Comparison of ENCODE assay signal across 25 mouse cellular contexts in genomic region chr9:59143610-59144009, GRCm38 (mm10).
DNase-seq lines count a peak whose midpoint lies in the region; ATAC-seq and TF ChIP-seq lines count a peak whose summit lies in the region.
"Had no signal": no experiment of that assay in that cellular context is flagged by ENCODE, and none has a peak within 500 bp of the region (broad histone marks: within the 10 kb centered on the region; RNA-seq: fewer than 3 reads in every experiment).

No protein-coding gene starts in this region.

- intact Hi-C loops in left cerebral cortex, postnatal 25 days (cut with DNase I), result no loop called here

- H3K4me2 ChIP-seq in intestine, embryonic 14.5 days (ENCODE audit: low read length), result no peak overlapping the region
- H3K4me2 ChIP-seq in intestine, embryonic 15.5 days (replicated peaks), result no peak overlapping the region
- H3K4me2 ChIP-seq in stomach, postnatal 0 days (replicated peaks; ENCODE audit: low read depth), result no peak overlapping the region
- H3K4me2 ChIP-seq: embryonic facial prominence, embryonic 13.5 days; forebrain, embryonic 12.5 days; forebrain, embryonic 15.5 days; heart, embryonic 13.5 days; hindbrain, embryonic 14.5 days had no signal

- 0 out of 2 replicates have a peak, but pooled peaks have one; percentile 53 for ATAC-seq in intestine, embryonic 14.5 days (replicated peaks; ENCODE audit: low FRiP score, low TSS enrichment, low read depth)
- peak; percentile 88 for ATAC-seq in intestine, embryonic 15.5 days
- ATAC-seq in stomach, postnatal 0 days (ENCODE audit: low FRiP score, low TSS enrichment), result peak; percentile 89
- ATAC-seq: CD4-positive, CD25-positive, alpha-beta regulatory T cell, adult 4 months; forebrain, embryonic 15.5 days; hindbrain, postnatal 0 days had no signal

- WGBS in intestine, embryonic 14.5 days, result 69% methylated on average over 4 of the region's 4 CpGs
- 65% methylated on average over 4 of the region's 4 CpGs for WGBS in intestine, embryonic 15.5 days
- WGBS in small intestine, adult 2 months, result 28% methylated on average over 4 of the region's 4 CpGs
- WGBS in stomach, postnatal 0 days, result 73% methylated on average over 4 of the region's 4 CpGs

- no peak for TF ChIP-seq CTCF in small intestine, adult 2 months (IDR thresholded peaks at IDR 0.05; ENCODE audit: extremely low read depth, insufficient read length, insufficient replicate concordance, low read depth, low read length)
- no peak for TF ChIP-seq CTCF in stomach, postnatal 0 days (IDR thresholded peaks at IDR 0.05; ENCODE audit: low read depth)

- H3K9ac ChIP-seq in intestine, embryonic 14.5 days (ENCODE audit: low read length), result no peak overlapping the region
- H3K9ac ChIP-seq in intestine, embryonic 15.5 days, result no peak overlapping the region
- H3K9ac ChIP-seq in stomach, postnatal 0 days (ENCODE audit: low read length), result no peak overlapping the region
- H3K9ac ChIP-seq: embryonic facial prominence, embryonic 13.5 days; forebrain, embryonic 12.5 days; forebrain, embryonic 15.5 days; heart, embryonic 13.5 days; hindbrain, embryonic 14.5 days had no signal

- no peaks in the 10 kb centered on the region for H3K36me3 ChIP-seq in intestine, embryonic 14.5 days (ENCODE audit: control insufficient read depth, insufficient read depth, low read length)
- H3K36me3 ChIP-seq in intestine, embryonic 15.5 days, result no peaks in the 10 kb centered on the region
- H3K36me3 ChIP-seq in small intestine, adult 2 months (ENCODE audit: control insufficient read depth, insufficient read depth, low read length), result no peaks in the 10 kb centered on the region
- no peaks in the 10 kb centered on the region for H3K36me3 ChIP-seq in stomach, postnatal 0 days (ENCODE audit: control insufficient read depth, insufficient read depth, low read length)
- H3K36me3 ChIP-seq: embryonic facial prominence, embryonic 10.5 days; embryonic facial prominence, embryonic 13.5 days; forebrain, embryonic 12.5 days; forebrain, embryonic 15.5 days; heart, embryonic 13.5 days had no signal

- TF ChIP-seq POLR2A in small intestine, adult 2 months (IDR thresholded peaks at IDR 0.05; ENCODE audit: low read depth, low read length), result no peak

- no peaks in the 10 kb centered on the region for H3K4me1 ChIP-seq in intestine, embryonic 14.5 days (replicated peaks; ENCODE audit: control insufficient read depth, insufficient read depth, low read length)
- no peaks in the 10 kb centered on the region for H3K4me1 ChIP-seq in intestine, embryonic 15.5 days (replicated peaks)
- peaks cover 24% of the 10 kb centered on the region; the same call in 1 of the 2 replicates for H3K4me1 ChIP-seq in small intestine, adult 2 months (ENCODE audit: control insufficient read depth, insufficient read depth, insufficient read length, low read length)
- no peaks in the 10 kb centered on the region for H3K4me1 ChIP-seq in stomach, postnatal 0 days (replicated peaks; ENCODE audit: control insufficient read depth, insufficient read depth)
- H3K4me1 ChIP-seq: embryonic facial prominence, embryonic 10.5 days; embryonic facial prominence, embryonic 13.5 days; forebrain, embryonic 12.5 days; forebrain, embryonic 15.5 days; heart, embryonic 13.5 days had no signal

- no peaks in the 10 kb centered on the region for H3K9me3 ChIP-seq in intestine, embryonic 14.5 days (ENCODE audit: control insufficient read depth, low read length)
- no peaks in the 10 kb centered on the region for H3K9me3 ChIP-seq in intestine, embryonic 15.5 days
- no peaks in the 10 kb centered on the region for H3K9me3 ChIP-seq in stomach, postnatal 0 days (ENCODE audit: control insufficient read depth, low read length)
- H3K9me3 ChIP-seq: embryonic facial prominence, embryonic 10.5 days; embryonic facial prominence, embryonic 13.5 days; forebrain, embryonic 12.5 days; forebrain, embryonic 15.5 days; heart, embryonic 13.5 days had no signal

- TF ChIP-seq EP300 in stomach, postnatal 0 days (optimal IDR thresholded peaks at IDR 0.05), result no peak

- H3K27me3 ChIP-seq in intestine, embryonic 14.5 days (replicated peaks; ENCODE audit: control insufficient read depth, insufficient read depth, low read length), result no peaks in the 10 kb centered on the region
- no peaks in the 10 kb centered on the region for H3K27me3 ChIP-seq in intestine, embryonic 15.5 days (replicated peaks)
- no peaks in the 10 kb centered on the region for H3K27me3 ChIP-seq in small intestine, adult 2 months (ENCODE audit: control insufficient read depth, insufficient read depth, low read length)
- no peaks in the 10 kb centered on the region for H3K27me3 ChIP-seq in stomach, postnatal 0 days (ENCODE audit: control insufficient read depth, insufficient read depth, low read length)
- H3K27me3 ChIP-seq: embryonic facial prominence, embryonic 13.5 days; forebrain, embryonic 12.5 days; forebrain, embryonic 15.5 days; heart, embryonic 13.5 days had no signal

- H3K27ac ChIP-seq in intestine, embryonic 14.5 days (ENCODE audit: low read depth), result no peak overlapping the region
- no peak overlapping the region for H3K27ac ChIP-seq in intestine, embryonic 15.5 days
- H3K27ac ChIP-seq in small intestine, adult 2 months (ENCODE audit: insufficient read depth, low read depth, low read length), result peak overlapping the region; percentile 94
- no peak overlapping the region for H3K27ac ChIP-seq in stomach, postnatal 0 days (replicated peaks)
- H3K27ac ChIP-seq: embryonic facial prominence, embryonic 10.5 days; embryonic facial prominence, embryonic 13.5 days; forebrain, embryonic 12.5 days; forebrain, embryonic 15.5 days; heart, embryonic 13.5 days; hindbrain, embryonic 14.5 days; hindbrain, postnatal 0 days had no signal

- H3K4me3 ChIP-seq in intestine, embryonic 14.5 days (ENCODE audit: low read depth, low read length), result no peak overlapping the region
- no peak overlapping the region for H3K4me3 ChIP-seq in intestine, embryonic 15.5 days (replicated peaks)
- no peak overlapping the region for H3K4me3 ChIP-seq in small intestine, adult 2 months (ENCODE audit: low read depth, low read length)
- no peak overlapping the region for H3K4me3 ChIP-seq in stomach, postnatal 0 days (ENCODE audit: low read depth, low read length)
- H3K4me3 ChIP-seq: embryonic facial prominence, embryonic 10.5 days; embryonic facial prominence, embryonic 13.5 days; erythroblast, embryonic 14.5 days; forebrain, embryonic 12.5 days; forebrain, embryonic 15.5 days; heart, embryonic 13.5 days had no signal

- DNase-seq in intestine, embryonic 14.5 days (ENCODE audit: low spot score), result no peak
- DNase-seq in stomach, postnatal 0 days (ENCODE audit: low spot score), result peak; percentile 58
- no peak for DNase-seq in left cerebral cortex, adult 9 months (ENCODE audit: low spot score in 2 of 2)
- no peak for DNase-seq in ovary, postnatal 36 days (ENCODE audit: low spot score)
- DNase-seq in left cerebral cortex, postnatal 25 days (ENCODE audit: low spot score in 2 of 2), result no peak
- DNase-seq: adrenal gland, adult 2 months; adrenal gland, postnatal 14 days; cerebellum, adult 11 months; cerebellum, adult 2 months; cerebellum, postnatal 36 days; embryo, embryonic 11 days; gastrocnemius, postnatal 25 days; heart, postnatal 14 days; heart, postnatal 4 days had no signal
